Mouse (Mus musculus) MEL (cell line): ENCODE results near the gene Atp1a2.

Experiments
- CTCF ChIP-seq, 3 experiments: IDR thresholded peaks in 2 of 3; conservative IDR thresholded peaks in 1 of 3; 2 replicates each; pipeline ENCODE4 v1.5.1; 2011 to 2012; ENCODE audit warnings: low read length in 3 of 3, low read depth in 2 of 3, mild to moderate bottlenecking in 2 of 3, improper control_type of control experiment in 1 of 3, inconsistent platforms in 1 of 3, mixed read lengths in 1 of 3, moderate library complexity in 1 of 3; ENCODE audit not compliant: control insufficient read depth in 1 of 3, insufficient read depth in 1 of 3, poor library complexity in 1 of 3, severe bottlenecking in 1 of 3
- EP300 ChIP-seq, 2 experiments: IDR thresholded peaks; 2 replicates each; pipeline ENCODE4 v1.6.1; 2011; ENCODE audit warnings: improper control_type of control experiment in 2 of 2, low read length in 2 of 2, low read depth in 1 of 2, mild to moderate bottlenecking in 1 of 2
- MAX ChIP-seq: IDR thresholded peaks from 2 replicates; pipeline ENCODE4 v1.6.1; 2011; ENCODE audit warnings: low read length, improper control_type of control experiment
- MAZ ChIP-seq: IDR thresholded peaks from 2 replicates; pipeline ENCODE4 v1.6.1; 2012; ENCODE audit warnings: low read depth, mild to moderate bottlenecking, inconsistent platforms, low read length, improper control_type of control experiment
- POLR2A ChIP-seq, 2 experiments: IDR thresholded peaks; 2 replicates each; pipeline ENCODE4 v1.6.1; 2011 to 2012; ENCODE audit warnings: low read length in 2 of 2, mild to moderate bottlenecking in 2 of 2, control low read depth in 1 of 2, improper control_type of control experiment in 1 of 2, low read depth in 1 of 2, moderate library complexity in 1 of 2; ENCODE audit not compliant: control insufficient read depth in 1 of 2, insufficient read depth in 1 of 2, poor library complexity in 1 of 2
- POLR2AphosphoS2 ChIP-seq: IDR thresholded peaks from 2 replicates; pipeline ENCODE4 v1.6.1; 2011; ENCODE audit warnings: low read length, improper control_type of control experiment
- RAD21 ChIP-seq: IDR thresholded peaks from 2 replicates; pipeline ENCODE4 v1.6.1; 2011; ENCODE audit warnings: mild to moderate bottlenecking, low read depth, low read length, improper control_type of control experiment
- TAL1 ChIP-seq: IDR thresholded peaks from 2 replicates; pipeline ENCODE4 v1.6.1; 2012; ENCODE audit warnings: mild to moderate bottlenecking, inconsistent platforms, low read length, moderate library complexity, mixed read lengths
- USF1 ChIP-seq: IDR thresholded peaks from 2 replicates; pipeline ENCODE4 v1.6.1; 2014; ENCODE audit warnings: low read depth, mild to moderate bottlenecking, inconsistent platforms, low read length, improper control_type of control experiment, moderate library complexity

DNA sequence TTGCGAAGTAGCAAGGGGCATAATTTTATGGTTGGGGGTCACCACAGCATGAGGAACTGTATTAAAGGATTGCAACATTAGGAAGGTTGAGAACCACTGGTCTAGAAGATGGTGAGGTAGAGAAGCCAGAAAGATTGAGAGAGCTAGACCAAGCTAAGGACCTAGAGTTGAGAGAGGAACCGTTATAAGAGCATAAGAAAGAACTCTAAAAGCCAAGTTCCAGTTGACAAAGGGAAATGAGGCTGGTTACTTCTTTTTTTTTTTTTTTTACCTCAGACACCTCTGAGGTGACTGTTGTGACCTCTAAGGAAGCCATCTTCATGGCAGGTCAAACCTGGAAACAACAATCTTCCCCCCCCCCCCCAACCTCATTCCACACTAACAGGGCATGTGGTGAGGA, 7.3 kb upstream of the Atp1a2 start:
- TF ChIP-seq CTCF (IDR thresholded peaks at IDR 0.05 in 2 of 3, conservative IDR thresholded peaks at IDR 0.05 in 1 of 3; ENCODE audit: control insufficient read depth in 1 of 3, insufficient read depth in 1 of 3, low read depth in 2 of 3, low read length in 3 of 3, poor library complexity in 1 of 3, severe bottlenecking in 1 of 3) (no peak), POLR2A (IDR thresholded peaks at IDR 0.05; ENCODE audit: control insufficient read depth in 1 of 2, insufficient read depth in 1 of 2, low read depth in 1 of 2, low read length in 2 of 2, poor library complexity in 1 of 2) (no peak), MAZ (no peak), RAD21 (no peak), EP300 (IDR thresholded peaks at IDR 0.05; ENCODE audit: low read depth in 1 of 2, low read length in 2 of 2) (no peak), USF1 (no peak), MAX (no peak), TAL1 (no peak), POLR2AphosphoS2 (no peak)
